Mouse (Mus musculus) liver, embryonic 11.5 days (tissue): ENCODE data around the gene Adgb. TPM values are rescaled to one million over a fixed set of nuclear protein-coding genes. Genes with fewer than 3 reads are reported as not detected.

ENCODE experiments used
- ATAC-seq: fragments of 200-750 bp; cut with Nextera tagmentation; replicated peaks from 2 replicates; pipeline ENCODE4 v1.8.0; 2017; ENCODE audit warnings: moderate number of reproducible peaks, mild to moderate bottlenecking, moderate TSS enrichment, moderate library complexity; ENCODE audit not compliant: low FRiP score
- DNase-seq: peaks from one replicate; pipeline ENCODE4 v3.0.0-alpha.2; 2017; ENCODE audit warnings: low spot score
- H3K27ac ChIP-seq: fragments of 300-500 bp; sonication (generic); 2 replicates; pipeline ENCODE4 v1.5.1; 2014; ENCODE audit warnings: mild to moderate bottlenecking, low read depth, low read length, control low read depth
- H3K27me3 ChIP-seq: fragments of 300-500 bp; sonication (generic); replicated peaks from 2 replicates; pipeline ENCODE4 v1.6.1; 2014; ENCODE audit warnings: low read length, mixed read lengths; ENCODE audit not compliant: control insufficient read depth, insufficient read depth
- H3K36me3 ChIP-seq: fragments of 300-500 bp; sonication (generic); 2 replicates; pipeline ENCODE4 v1.6.1; 2014; ENCODE audit warnings: mild to moderate bottlenecking, low read length, moderate library complexity, mixed read lengths; ENCODE audit not compliant: control insufficient read depth, insufficient read depth
- H3K4me1 ChIP-seq: fragments of 300-500 bp; sonication (generic); replicated peaks from 2 replicates; pipeline ENCODE4 v1.6.1; 2014; ENCODE audit warnings: low read length, mixed read lengths; ENCODE audit not compliant: control insufficient read depth, insufficient read depth
- H3K4me2 ChIP-seq: fragments of 300-500 bp; sonication (generic); 2 replicates; pipeline ENCODE4 v1.6.1; 2014; ENCODE audit warnings: mild to moderate bottlenecking, control low read depth, moderate library complexity
- H3K4me3 ChIP-seq: fragments of 300-500 bp; sonication (generic); 2 replicates; pipeline ENCODE4 v1.5.1; 2014; ENCODE audit warnings: low read depth, low read length, control low read depth
- H3K9ac ChIP-seq: fragments of 300-500 bp; sonication (generic); 2 replicates; pipeline ENCODE4 v1.6.1; 2014; ENCODE audit warnings: low read depth, low read length, control low read depth
- H3K9me3 ChIP-seq: fragments of 300-500 bp; sonication (generic); 2 replicates; pipeline ENCODE4 v1.6.1; 2016; ENCODE audit warnings: low read length, inconsistent platforms, mixed read lengths; ENCODE audit not compliant: control insufficient read depth
- WGBS: fragments of 180-500 bp; shearing (Covaris S2); extraction: QIAGEN DNeasy Blood & Tissue Kit; methylation state at CpG from one replicate; pipeline ENCODE4 v1.1.7; 2014; 5-methylcytosine and 5-hydroxymethylcytosine counted together
- polyA plus RNA-seq: library from polyadenylated mRNA; unstranded; fragments of >200 nt; fragmentation: Nextera tagmentation; extraction: Ambion mirVana; gene quantifications from 2 replicates; pipeline ENCODE4 v1.2.1, GENCODE M21; 2014

The Adgb gene
- polyA plus RNA-seq, 1 experiment from 2014 or later = 0.67 TPM

- Histone ChIP-seq H3K36me3 (no peaks in the 10 kb centered on the region), H3K27me3 (no peaks in the 10 kb centered on the region), H3K9me3 (no peaks in the 10 kb centered on the region), H3K9ac (no peak overlapping the region), H3K4me1 (no peaks in the 10 kb centered on the region), H3K4me3 (no peak overlapping the region), H3K27ac (no peak overlapping the region), H3K4me2 (no peak overlapping the region)
- WGBS = 78% methylated on average over 4 of the region's 4 CpGs
- ATAC-seq (no peak), DNase-seq (no peak)
Observed at GRCm38 (mm10) chr10:10304370-10304769, 167.8 kb downstream of the Adgb start.

GRCm38 (mm10) chr10:10301692-10302091, 170.4 kb downstream of the Adgb start:
- Histone ChIP-seq H3K27ac (no peak overlapping the region), H3K4me3 (no peak overlapping the region), H3K9ac (no peak overlapping the region), H3K36me3 (no peaks in the 10 kb centered on the region), H3K9me3 (no peaks in the 10 kb centered on the region), H3K4me2 (no peak overlapping the region), H3K27me3 (no peaks in the 10 kb centered on the region), H3K4me1 (no peaks in the 10 kb centered on the region)
- DNase-seq (no peak), ATAC-seq (no peak)
- 65% methylated on average over 4 of the region's 4 CpGs for WGBS

GRCm38 (mm10) chr10:10300915-10301439, 171.1 kb downstream of the Adgb start:
- no peaks in the 10 kb centered on the region for H3K36me3 ChIP-seq
- no peaks in the 10 kb centered on the region for H3K9me3 ChIP-seq
- H3K9ac ChIP-seq = no peak overlapping the region
- H3K27ac ChIP-seq = no peak overlapping the region
- ATAC-seq = no peak
- DNase-seq = no peak
- H3K4me3 ChIP-seq = no peak overlapping the region
- no peaks in the 10 kb centered on the region for H3K27me3 ChIP-seq
- no peak overlapping the region for H3K4me2 ChIP-seq
- 65% methylated on average over 8 of the region's 8 CpGs for WGBS
- no peaks in the 10 kb centered on the region for H3K4me1 ChIP-seq

- Histone ChIP-seq H3K27ac (no peak overlapping the region), H3K4me2 (no peak overlapping the region), H3K9me3 (no peaks in the 10 kb centered on the region), H3K36me3 (no peaks in the 10 kb centered on the region), H3K9ac (no peak overlapping the region), H3K27me3 (no peaks in the 10 kb centered on the region), H3K4me1 (no peaks in the 10 kb centered on the region), H3K4me3 (no peak overlapping the region)
- ATAC-seq (no peak), DNase-seq (no peak)
- 86% methylated on average over 4 of the region's 4 CpGs for WGBS
Observed at GRCm38 (mm10) chr10:10299987-10300386, 172.1 kb downstream of the Adgb start.

- ATAC-seq = no peak
- H3K9me3 ChIP-seq = no peaks in the 10 kb centered on the region
- no peak overlapping the region for H3K27ac ChIP-seq
- H3K9ac ChIP-seq = no peak overlapping the region
- no peaks in the 10 kb centered on the region for H3K36me3 ChIP-seq
- no peak for DNase-seq
- no peak overlapping the region for H3K4me3 ChIP-seq
- no peaks in the 10 kb centered on the region for H3K4me1 ChIP-seq
- no peak overlapping the region for H3K4me2 ChIP-seq
- WGBS = 62% methylated on average over 2 of the region's 2 CpGs
- no peaks in the 10 kb centered on the region for H3K27me3 ChIP-seq
Observed at GRCm38 (mm10) chr10:10287221-10287867, 184.8 kb downstream of the Adgb start.

Other genes starting within 250 kb of the Adgb start
- 30.3 and 31.0 TPM in 2 replicates for gene Rab32, start 85.9 kb upstream of the Adgb start, polyA plus RNA-seq
- not detected in 2 replicates for gene Gm10944, start 209.0 kb upstream of the Adgb start, polyA plus RNA-seq